Mouse (Mus musculus) adrenal gland, adult 18-20 months (tissue): Measurements from ENCODE around the gene Wdr75. TPM values are rescaled to one million over a fixed set of nuclear protein-coding genes. Genes with fewer than 3 reads are reported as not detected.

Experiments
- DNase-seq, 2 experiments: peaks; one replicate each; pipeline ENCODE4 v3.0.0; 2021 to 2022; ENCODE audit warnings: low spot score in 2 of 2
- total RNA-seq, 2 experiments: library from RNA; stranded (reverse); gene quantifications; 1 replicate in 1 of 2; 2 replicates in 1 of 2; pipeline ENCODE4 v1.2.3; 2021

The Wdr75 gene
- total RNA-seq, 2 experiments from 2014 or later: 49.6 to 59.2 TPM

DNA sequence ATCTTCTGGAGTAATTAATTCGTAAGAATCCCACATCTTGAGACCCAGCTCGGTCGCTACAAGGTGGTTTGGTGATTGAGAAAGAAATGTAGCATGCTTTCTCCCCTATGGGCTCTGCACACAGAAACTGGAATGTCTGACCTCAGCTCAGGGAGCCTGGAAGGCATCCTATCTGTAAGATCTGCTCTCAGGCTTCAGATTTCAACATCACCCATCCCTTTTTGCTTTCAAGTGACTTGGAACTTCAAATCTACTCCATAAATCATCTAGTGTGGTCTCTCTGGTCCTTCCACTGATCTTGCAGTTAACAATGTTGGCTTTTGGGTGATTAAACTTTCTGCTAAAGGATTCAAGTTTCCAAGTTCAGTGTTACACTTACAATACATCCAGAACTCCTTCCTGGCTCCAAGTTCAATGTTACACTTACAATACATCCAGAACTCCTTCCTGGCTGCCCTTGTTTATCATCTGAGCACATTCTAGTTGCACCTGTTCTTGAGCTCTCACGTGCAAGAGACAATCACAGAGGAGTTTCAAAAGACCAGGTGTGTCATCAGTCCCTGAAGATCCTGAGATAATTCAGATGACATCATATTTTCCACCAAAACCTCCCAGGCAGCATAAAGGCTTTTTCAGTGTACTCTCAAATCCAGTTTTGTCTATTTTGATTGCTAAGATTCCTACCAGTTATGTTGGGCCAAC is 40.5 kb downstream of the Wdr75 start:
- no peak for DNase-seq

DNA sequence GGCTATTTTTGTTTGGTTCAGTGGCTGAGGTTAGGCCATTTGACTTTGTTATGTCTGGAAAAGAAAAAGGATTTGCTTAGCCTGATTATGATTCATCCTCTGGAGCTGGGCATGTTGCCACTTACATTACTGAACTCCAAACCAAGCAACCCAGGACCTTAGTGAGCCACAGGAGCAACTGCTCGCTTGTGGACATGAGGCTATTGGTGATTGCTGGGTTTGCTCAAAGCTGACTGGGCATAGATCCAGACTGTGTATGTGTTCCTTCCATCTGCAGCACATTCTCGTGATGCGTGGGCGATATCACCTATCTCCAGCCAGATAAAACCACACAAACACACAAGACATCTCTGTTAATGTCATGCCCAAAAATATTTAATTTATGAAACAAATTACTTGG is 42.8 kb downstream of the Wdr75 start:
- peak; percentile 39 to 46 for DNase-seq

DNA sequence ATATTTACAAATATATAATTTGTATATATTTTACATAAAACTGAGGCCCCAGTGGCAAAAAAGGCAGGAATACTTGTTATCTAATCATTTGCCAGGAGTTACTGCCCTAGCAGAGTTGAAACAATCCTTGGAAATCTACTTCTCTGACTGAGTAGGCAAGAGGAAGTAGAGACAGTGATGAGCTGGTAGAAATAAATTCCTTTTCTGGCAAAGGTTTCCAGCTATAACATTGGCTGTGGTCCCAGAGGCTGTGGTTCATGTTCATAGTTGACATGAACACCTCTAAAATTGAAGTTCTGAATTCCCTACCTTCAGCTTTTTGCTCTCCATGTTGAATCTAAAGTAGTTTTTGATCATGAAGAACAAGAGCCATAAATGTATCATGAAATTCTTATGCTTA is 43.3 kb downstream of the Wdr75 start:
- DNase-seq: no peak

DNA sequence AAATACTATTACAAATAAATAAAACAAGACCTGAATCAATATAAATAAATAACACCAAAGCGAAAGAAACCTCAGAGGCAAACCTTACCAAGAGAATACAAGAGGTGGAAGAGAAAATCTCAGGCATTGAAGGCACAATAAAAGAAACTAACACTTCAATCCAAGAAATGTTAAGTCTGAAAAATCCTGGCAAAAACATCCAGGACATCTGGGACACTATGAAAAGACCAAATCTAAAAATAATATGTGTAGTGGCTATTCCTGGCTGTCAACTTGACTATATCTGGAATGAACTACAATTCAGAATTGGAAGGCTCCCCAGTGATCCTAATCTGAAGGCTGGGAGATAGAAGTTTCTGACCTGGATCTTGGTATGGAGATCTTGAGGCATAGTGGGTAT is 50.5 kb downstream of the Wdr75 start:
- no peak for DNase-seq

DNA sequence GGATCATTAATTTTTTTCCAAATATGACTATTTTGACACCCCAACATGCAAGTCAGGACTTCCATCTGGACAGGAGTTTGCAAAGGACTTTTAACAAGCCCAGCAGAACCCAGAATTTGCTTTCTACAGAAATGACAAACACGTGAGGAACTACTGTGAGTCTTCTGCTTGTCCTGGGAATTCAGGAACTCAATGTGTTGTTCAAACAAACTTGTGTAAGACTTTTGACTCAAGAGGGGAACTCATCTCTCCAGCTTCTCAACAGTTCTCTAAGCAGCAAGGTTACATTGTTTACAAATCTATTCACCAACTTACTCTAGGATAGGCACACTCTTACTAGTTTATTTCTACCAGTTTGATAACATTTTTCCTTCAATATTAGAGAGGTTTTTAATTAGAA is 63.1 kb downstream of the Wdr75 start:
- DNase-seq: no peak

DNA sequence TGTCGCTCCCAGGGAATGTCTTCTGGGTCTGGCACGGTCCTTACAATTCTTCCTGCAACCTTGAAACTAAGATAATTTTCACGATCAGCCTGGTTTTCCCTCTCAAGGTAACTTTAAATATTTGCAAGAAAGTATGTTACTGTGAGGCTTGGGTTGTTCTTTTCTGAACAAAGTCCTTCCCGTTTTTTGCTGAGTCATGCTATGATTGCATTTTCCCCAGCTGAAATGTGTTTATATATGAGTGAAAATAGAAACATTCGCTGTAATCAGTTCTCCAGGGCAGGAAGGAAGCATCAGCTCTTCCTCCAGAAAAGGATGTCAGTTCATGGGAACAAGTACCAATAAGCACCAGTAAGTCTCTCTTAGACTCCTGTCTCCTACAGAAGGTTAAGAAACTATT is 65.4 kb downstream of the Wdr75 start:
- no peak for DNase-seq

DNA sequence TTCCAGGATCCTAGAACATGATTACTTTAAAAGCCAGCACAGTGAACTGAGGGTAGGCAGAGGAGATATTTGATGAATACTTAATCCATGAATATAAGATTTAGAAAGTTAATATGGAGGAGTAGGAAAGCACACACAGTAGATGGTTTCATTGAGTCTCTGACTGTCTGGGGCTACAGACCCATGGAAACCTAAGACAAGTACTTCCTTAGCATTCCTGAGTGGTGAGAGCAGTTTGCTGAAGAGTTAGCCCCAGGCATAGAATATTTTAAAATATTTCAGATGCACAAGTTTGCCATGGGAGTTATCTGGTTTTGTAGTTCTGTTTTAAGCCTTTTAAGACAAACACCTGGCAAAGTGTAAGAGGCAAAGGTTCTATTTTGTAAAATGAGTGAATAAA is 66.2 kb downstream of the Wdr75 start:
- no peak for DNase-seq

DNA sequence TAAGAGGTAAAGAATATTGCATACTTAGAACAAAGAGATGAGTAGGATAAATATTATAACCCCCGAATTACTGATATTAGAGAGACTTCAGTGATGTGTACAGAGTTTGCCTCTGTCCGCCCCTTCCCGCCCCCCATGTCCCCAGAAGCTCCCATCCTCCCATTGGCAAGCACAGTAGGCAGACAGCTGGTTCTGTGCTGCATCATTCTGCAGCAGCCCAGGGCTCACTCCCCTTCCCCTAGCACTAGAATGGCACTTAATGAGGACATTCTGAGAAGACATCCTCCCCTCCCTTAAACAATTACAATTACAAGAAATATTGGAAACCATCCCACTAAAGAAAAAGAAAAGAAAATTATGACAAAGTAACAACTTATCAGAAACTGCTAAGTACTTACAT is 68.7 kb downstream of the Wdr75 start:
- no peak for DNase-seq

DNA sequence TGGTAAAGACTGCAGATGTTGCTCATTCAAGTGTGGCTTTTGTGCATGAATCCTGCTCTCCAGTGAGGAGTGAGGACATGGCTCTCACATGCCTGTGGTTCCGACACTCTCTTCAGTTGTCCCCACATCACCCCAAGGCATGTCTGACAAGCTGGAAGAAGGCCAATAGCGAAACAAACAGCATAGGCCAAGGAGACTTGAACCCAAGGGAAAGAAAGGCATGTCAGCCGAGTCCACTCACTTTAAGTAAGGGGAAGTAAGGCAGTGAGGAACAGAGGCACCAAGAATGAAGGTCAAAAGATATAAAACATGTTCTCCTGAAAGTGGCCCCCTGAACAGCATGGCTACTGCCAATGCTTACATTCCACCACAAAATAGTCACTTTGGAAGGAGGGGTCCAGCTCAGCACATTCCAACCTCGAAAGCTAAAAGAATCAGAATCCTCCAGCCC is 69.6 kb downstream of the Wdr75 start:
- DNase-seq: no peak

DNA sequence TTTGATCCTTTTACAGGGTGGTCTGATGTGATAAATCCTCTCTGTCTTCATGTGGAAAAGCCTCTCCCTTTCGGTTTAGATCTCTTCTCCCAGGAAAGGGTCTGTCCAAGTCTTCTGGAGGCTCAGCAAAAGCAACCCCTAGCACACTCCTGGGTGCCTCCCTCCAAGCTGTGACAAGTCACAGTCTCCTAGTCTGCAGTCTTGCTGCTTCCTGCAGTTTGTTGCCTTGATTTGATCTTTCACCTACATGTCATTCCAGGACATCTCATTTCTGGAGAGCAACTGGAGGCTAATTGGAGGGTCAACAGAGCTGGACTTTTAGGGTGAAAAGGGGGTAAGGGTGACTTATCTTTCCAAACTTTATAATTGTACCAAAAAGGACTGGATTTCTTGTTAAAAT is 70.3 kb downstream of the Wdr75 start:
- no peak for DNase-seq

DNA sequence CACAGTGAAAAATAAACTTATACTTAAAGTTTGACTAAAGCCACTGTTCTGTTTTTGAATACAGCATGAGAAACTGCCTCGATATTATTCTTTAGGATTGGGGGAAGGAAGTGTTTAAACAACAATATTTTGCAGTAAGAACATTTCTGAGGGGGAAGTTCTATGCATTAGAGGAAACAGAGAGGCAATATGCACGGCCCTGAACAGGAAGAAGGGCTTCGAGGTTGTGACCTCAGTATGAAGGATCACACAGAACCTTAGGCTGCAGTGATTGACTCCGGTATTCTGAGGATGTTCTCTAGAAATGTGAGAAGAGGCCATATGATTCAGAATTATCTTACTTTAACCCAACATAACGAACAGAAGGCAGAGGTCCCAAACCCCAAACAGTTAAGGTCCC is 70.8 kb downstream of the Wdr75 start:
- DNase-seq: no peak

DNA sequence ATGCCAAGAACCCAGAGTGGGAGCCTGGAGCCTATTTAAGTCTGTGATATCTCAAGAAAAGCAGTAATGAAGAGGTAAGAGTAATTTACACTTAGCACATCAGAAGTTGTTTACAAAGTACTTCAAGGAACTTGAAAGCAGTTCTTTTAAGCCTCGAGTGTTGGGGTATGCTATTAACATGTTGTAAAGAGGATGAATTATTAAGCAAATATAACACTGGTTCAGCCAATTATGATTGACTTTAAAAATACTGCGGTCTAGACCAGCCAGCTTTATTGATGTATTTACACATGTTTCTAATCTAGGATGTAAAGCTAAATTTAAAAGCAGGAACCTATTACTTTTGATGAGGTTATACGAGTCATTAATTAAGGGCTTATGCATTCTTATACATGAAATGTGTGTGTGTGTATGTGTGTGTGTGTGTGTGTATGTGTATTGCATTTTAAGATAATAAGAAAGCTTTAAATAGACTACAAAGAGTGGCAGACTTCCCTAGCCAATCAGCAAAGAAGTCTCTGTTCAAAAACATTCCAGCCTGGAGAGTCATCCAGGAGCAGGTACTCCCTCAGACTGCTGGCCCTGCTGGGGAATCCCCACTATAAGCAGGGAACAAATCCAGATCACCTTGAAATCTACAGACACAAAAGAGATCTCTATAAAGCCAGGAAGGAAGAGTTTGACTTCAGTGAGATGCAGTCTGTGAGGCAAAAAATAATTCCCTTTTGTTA is 71.5 kb downstream of the Wdr75 start:
- no peak for DNase-seq

DNA sequence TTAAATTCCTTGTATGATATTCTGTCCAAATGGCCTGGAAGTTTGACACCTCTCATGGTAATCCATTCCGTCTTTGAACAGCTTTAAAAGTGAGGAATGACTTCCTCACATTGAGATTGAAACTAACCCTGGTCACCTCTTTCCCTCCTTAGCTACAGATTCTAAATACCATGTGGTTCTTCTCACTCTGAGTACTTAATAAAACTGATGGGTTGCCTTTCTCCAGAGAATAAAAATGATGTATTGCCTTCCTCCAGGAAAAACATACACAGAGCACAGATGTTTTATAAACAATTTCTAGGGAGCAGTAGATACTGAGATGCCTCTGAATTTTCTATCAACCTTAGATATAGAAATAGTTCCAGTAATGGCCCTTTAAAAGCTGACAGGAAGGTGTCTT is 73.1 kb downstream of the Wdr75 start:
- DNase-seq: no peak

DNA sequence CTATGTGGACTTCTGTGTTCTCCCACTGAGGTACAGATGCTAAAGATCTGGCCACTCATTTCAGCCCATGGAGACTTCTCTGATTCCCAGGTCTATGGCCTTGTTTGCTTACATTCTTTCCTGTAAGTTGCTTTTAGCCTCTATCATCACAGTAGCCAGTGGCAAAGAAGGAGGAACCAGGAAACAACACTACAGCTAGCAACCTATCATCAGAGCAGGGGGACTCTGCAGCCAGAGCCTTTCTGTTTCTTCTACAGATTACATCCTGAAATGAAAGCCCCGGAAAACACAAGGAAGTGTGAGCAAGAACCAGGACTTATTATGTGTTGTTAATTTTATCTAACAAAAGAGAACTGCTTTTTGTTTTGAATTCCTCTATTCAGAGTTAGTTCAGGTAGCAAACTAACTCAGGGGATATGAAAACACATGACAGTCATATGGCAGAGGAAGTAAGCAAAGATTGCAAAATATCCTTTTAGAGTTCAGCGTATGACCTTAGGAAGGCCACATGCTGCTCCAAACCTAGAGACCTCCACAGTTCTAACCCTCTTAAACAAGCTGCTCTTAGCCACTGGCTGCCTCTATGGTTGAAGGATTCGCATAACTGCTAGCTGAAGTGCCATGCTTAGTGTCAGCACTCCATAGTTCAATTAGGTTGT is 73.6 kb downstream of the Wdr75 start:
- DNase-seq: no peak

Other genes with a start within 250 kb of the Wdr75 start
- not detected for gene Gm5269, start 95.1 kb downstream of the Wdr75 start, total RNA-seq
- gene Slc40a1, start 131.4 kb downstream of the Wdr75 start, total RNA-seq: 10 to 100 TPM in 1 of 2 experiments, 1 to 10 TPM in 1; 6.9 to 11.1 TPM